Mouse (Mus musculus) retina, adult 2 months (tissue): ENCODE measurements around the gene E2f4.

ENCODE experiments used
- DNase-seq: peaks from one replicate; pipeline ENCODE4 v3.0.0-alpha.2; 2012; ENCODE audit warnings: low read depth, low spot score

The E2f4 gene

DNA sequence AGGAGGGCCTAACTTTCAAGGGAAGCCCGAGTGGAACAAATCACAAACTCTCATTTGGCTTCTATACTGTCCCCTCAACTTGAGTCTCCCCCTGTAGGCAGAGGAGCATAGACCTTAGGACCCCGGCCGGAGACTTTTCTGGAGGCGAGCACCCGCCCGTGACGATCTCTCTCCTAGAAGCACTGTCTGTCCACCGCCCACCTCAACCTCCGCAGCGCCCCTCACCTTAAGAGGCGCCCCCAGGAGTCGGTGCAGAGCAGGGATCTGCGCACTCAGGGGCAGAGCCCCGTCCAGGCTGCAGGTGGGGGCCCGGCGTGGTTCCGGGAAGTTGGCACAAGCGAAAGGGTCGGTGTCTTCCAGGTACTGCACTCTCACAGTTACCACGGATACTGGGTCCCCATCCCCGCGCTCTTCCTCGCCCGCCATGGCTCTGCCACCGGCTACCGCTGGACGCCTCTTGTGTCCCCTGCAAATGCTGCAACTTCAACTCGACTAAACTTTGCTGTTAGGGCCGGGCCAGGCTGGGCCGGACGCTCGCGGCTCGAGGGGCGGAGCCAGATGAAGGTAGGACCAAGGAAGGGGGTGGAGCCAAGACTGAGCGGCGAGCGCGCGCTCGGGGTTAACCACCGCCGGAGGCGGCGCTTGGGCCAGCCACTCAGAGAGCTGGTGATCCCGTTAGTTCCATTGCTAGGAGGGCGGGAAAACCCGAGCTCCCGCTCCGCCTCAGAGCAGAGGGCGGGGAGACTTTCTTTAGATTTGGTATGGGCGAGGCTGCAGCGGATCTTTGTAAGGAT lies 50.2 kb downstream of the E2f4 start, which contains the start of gene Fhod1:
Gene Fhod1 (minus strand): TSS at position 526 of the 794 bp plus-strand sequence.
- peak; percentile 89 for DNase-seq

DNA sequence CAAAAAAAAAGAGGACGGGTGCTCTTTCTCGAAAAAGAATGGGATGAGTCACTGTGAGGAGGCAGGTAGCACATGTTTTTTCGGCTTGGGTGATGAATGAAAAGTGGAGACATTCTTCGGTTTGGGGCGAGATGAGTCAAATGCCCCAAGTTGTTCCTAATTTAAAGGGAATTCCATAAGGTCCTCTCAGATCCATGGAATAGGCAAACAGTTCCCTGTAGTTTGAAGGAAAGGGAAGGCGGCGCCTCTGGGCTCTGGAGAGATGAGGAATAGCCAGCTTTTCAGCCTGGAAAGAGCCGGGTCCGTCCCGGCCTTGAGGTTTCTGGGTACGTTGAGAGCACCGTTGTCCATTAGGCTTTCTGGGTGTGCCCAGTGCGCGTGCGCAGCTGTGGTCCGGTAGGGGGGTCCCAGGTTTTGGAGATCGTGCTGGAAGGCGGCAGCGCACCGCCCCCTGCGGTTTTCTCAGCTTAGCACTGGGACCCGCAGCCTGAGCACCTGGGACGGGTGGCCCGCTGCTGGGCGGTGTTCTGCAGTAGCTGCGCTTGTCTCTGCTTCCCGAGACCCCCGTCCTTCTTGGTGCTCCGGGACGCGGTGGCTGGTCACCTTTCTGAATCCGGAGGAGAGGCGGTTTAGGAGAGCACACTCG lies 51.1 kb downstream of the E2f4 start, which contains the start of gene Slc9a5:
Gene Slc9a5 (plus strand): TSS at position 394 of the 646 bp plus-strand sequence.
- peak; percentile 33 for DNase-seq

DNA sequence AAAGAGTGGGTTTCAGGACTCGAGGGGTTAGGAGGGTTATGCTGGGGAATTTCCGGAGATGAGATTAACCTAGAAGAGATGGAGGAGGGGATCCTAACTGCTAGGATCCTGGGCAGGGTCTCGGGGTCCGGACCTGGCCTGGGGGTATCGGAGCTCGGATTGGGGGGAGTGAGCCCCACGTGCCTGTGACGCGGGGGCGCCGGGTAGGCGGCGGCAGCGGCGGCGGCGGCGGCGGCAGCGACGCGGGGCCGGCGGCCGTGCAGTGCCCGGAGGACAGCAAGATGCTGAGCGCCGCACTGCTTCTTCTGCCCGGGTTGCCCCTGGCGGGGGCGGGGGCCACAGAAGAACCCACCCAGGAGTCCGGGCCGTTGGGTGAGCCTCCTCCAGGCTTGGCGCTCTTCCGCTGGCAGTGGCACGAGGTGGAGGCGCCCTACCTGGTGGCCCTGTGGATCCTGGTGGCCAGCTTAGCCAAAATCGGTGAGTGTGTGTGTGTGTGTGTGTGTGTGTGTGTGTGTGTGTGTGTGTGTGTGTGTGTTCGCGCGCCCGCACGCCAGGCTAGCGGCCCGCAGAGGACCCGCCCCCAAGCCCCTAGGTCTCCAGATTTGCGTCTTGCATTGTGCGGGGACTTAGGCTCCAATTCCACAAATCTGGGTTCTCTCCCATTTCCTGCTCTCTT lies 51.8 kb downstream of the E2f4 start:
- DNase-seq: peak; percentile 34

DNA sequence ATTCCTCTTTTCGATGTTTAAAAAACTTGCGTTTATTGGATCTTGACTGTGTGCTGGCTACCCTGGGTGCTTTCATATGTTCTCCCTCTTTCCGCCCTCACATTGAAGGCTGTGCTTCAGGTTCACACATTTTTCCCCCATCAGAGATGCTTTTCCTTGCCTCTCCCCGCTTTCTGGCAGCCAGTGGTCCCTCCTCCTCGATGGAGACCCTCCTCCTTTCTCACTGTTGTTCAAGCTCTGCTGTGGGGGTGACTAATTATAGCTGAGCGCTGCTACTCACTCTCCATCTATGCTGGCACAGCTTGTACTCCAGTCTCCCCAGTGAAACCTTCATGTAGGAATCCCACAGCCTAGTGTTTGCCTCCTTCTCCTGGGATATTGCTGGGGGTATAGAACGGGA lies 52.7 kb downstream of the E2f4 start:
- DNase-seq: no peak

DNA sequence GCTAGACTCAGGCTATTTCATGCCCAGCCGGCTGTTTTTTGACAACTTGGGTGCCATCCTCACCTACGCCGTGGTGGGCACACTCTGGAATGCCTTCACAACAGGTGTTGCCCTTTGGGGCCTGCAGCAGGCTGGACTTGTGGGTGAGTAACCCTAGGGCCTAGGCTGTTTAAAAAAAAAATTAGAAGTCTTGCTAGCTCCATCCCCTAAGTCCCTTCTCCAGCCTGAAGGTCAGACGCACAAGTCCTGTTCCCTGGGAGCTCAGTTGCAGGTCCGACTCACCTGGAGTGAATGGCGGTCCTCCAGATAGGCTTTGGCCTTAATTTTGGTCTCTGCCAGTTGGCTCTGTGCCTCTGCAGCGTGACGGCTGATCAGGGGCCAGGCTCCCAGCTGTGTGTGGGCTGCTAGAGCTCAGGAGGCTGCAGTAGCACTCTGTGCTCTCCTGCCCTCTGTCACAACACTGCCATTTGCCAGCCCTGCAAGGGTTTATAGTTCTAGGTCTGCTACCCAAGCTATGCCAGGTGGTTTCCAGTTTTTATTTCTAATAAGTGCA lies 56.2 kb downstream of the E2f4 start:
- DNase-seq: no peak

DNA sequence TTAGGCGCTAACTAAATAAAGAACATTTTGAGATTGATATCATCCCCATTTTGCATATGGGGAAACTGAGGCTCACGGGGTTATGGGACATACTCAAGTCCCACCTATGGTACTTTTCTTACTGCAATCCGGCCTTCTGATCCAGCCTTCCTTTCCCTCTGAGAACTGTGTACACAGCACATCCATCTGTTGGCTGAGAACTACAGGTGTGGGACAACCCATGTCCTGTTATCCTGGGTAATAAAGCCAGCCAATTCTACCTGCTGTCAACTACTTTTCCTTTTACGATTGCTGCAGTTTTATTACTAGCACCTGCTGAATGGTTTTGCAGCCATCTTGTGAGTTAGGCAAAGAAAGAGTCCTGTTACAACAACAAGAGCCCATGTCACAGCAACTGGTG lies 57.1 kb downstream of the E2f4 start:
- no peak for DNase-seq
